Mouse (Mus musculus) limb, embryonic 15.5 days (tissue): ENCODE measurements at regions not wholly inside any gene's neighbourhood (a gene's known extent, or its start where the extent isn't known, plus 50 kb on each side); places are given as distances from the start of the nearest gene placed in this dataset.
A peak's percentile ranks its signal among the peaks of the same experiment; 100 is the strongest.

Source experiments
- ATAC-seq: fragments of 200-750 bp; cut with Nextera tagmentation; 2 replicates; pipeline ENCODE4 v1.8.0; 2017; ENCODE audit warnings: low read depth, moderate TSS enrichment; ENCODE audit not compliant: insufficient number of reproducible peaks, low FRiP score, low TSS enrichment
- H3K27ac ChIP-seq: fragments of 300-500 bp; sonication (generic); 2 replicates; pipeline ENCODE4 v1.5.1; 2015; ENCODE audit warnings: moderate library complexity, mild to moderate bottlenecking, inconsistent platforms
- H3K27me3 ChIP-seq: fragments of 300-500 bp; sonication (generic); 2 replicates; pipeline ENCODE4 v1.6.1; 2015; ENCODE audit warnings: inconsistent platforms
- H3K36me3 ChIP-seq: fragments of 300-500 bp; sonication (generic); 2 replicates; pipeline ENCODE4 v1.6.1; 2015; ENCODE audit warnings: inconsistent platforms
- H3K4me1 ChIP-seq: fragments of 300-500 bp; sonication (generic); 2 replicates; pipeline ENCODE4 v1.6.1; 2015; ENCODE audit warnings: inconsistent platforms
- H3K4me2 ChIP-seq: fragments of 300-500 bp; sonication (generic); 2 replicates; pipeline ENCODE4 v1.6.1; 2015; ENCODE audit warnings: mild to moderate bottlenecking, inconsistent platforms
- H3K4me3 ChIP-seq: fragments of 300-500 bp; sonication (generic); 2 replicates; pipeline ENCODE4 v1.5.1; 2015; ENCODE audit warnings: mild to moderate bottlenecking, inconsistent platforms
- H3K9ac ChIP-seq: fragments of 300-500 bp; sonication (generic); 2 replicates; pipeline ENCODE4 v1.6.1; 2015; ENCODE audit warnings: inconsistent platforms
- H3K9me3 ChIP-seq: fragments of 300-500 bp; sonication (generic); 2 replicates; pipeline ENCODE4 v1.6.1; 2016; ENCODE audit warnings: inconsistent platforms
- WGBS: fragments of 180-500 bp; shearing (Covaris S2); methylation state at CpG from one replicate; pipeline ENCODE4 v1.1.7; 2015; 5-methylcytosine and 5-hydroxymethylcytosine counted together

- Histone ChIP-seq H3K9ac (no peak overlapping the region), H3K9me3 (no peaks in the 10 kb centered on the region), H3K27ac (no peak overlapping the region), H3K4me2 (no peak overlapping the region), H3K4me3 (no peak overlapping the region), H3K36me3 (no peaks in the 10 kb centered on the region), H3K27me3 (no peaks in the 10 kb centered on the region), H3K4me1 (no peaks in the 10 kb centered on the region; the same call in 1 of the 2 replicates)
- ATAC-seq = no peak
- 86% methylated on average over 4 of the region's 4 CpGs for WGBS
Measured at GRCm38 (mm10) chr3:21634675-21635204, 441.7 kb upstream of the Tbl1xr1 start.

DNA sequence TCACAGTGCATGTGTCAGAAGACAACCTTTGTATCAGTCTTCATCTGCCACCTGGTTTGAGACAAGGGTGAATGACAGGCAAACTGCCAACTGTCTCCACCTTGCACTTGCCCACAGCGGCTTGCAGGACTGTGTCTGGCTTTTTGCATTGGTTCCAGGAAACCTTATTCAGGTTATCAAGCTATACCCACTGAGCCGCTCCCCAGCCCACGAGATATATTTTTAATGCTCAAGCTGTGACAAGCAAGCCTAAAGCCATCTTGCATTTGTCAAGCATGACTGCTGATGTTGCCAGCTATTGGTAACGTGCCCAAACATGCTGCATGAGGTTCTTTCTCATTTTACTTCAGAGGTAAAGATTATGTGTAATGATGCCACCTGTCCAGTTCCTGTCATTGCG is 437.6 kb upstream of the Tbl1xr1 start:
- H3K27ac ChIP-seq = 0 out of 2 replicates have a peak overlapping the region, but pooled peaks have one; percentile 5
- 64% methylated on average over 5 of the region's 5 CpGs for WGBS
- H3K4me1 ChIP-seq = no peaks in the 10 kb centered on the region; the same call in 1 of the 2 replicates
- no peaks in the 10 kb centered on the region for H3K36me3 ChIP-seq
- H3K4me3 ChIP-seq = no peak overlapping the region
- no peak overlapping the region for H3K4me2 ChIP-seq
- no peaks in the 10 kb centered on the region for H3K27me3 ChIP-seq
- ATAC-seq = no peak
- H3K9me3 ChIP-seq = no peaks in the 10 kb centered on the region
- H3K9ac ChIP-seq = no peak overlapping the region

DNA sequence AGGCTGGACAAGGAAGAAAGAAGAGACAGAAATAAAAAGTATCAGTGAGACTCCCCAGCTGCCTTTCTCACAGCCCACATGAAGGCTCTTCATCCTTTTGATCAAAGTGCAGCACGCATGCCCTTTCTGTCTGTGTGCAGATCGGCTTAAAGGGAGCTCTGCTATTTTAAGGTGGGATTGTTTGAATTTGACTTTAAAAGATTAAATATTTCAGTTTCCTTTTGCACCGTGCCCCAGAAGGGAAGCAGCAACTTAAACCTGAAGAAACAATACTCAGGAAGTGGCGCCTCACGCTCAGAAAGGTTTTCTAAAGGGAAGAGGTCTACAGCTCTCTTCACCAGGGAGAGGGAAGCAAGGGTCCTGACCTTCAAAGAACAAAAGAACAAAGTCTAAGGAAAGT is 436.9 kb upstream of the Tbl1xr1 start:
- Histone ChIP-seq H3K36me3 (no peaks in the 10 kb centered on the region), H3K4me1 (no peaks in the 10 kb centered on the region; the same call in 1 of the 2 replicates), H3K4me2 (no peak overlapping the region), H3K9me3 (no peaks in the 10 kb centered on the region), H3K4me3 (no peak overlapping the region), H3K27ac (no peak overlapping the region), H3K27me3 (no peaks in the 10 kb centered on the region), H3K9ac (no peak overlapping the region)
- ATAC-seq = no peak
- 59% methylated on average over 5 of the region's 5 CpGs for WGBS

- H3K27me3 ChIP-seq = no peaks in the 10 kb centered on the region
- H3K9me3 ChIP-seq = no peaks in the 10 kb centered on the region
- H3K36me3 ChIP-seq = no peaks in the 10 kb centered on the region
- H3K4me1 ChIP-seq = no peaks in the 10 kb centered on the region; the same call in 1 of the 2 replicates
- no peak overlapping the region for H3K4me2 ChIP-seq
- no peak overlapping the region for H3K4me3 ChIP-seq
- no peak overlapping the region for H3K27ac ChIP-seq
- H3K9ac ChIP-seq = no peak overlapping the region
- WGBS = 56% methylated on average over 2 of the region's 2 CpGs
- no peak for ATAC-seq
Measured at GRCm38 (mm10) chr3:21644086-21644485, 432.4 kb upstream of the Tbl1xr1 start.

DNA sequence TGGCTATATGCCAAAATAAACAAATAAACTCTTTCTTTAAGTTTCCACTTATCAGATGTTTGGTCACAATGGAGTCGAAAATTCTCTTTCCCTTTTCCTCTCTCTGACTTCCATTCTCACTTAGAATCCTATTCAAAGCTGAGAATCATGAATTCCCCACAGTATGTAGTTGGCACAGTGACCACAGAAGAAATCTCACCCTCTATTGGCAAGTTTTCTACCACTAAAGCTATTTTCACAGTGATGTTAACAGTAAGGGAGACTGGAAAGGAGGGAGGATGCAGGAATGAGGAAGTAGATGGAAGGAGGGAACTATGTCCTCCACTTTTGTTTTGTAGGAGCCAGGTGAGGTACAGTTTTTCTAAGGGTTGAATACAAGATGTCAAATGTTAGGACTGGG is 431.2 kb upstream of the Tbl1xr1 start:
- ATAC-seq = no peak
- Histone ChIP-seq H3K4me2 (no peak overlapping the region), H3K9me3 (no peaks in the 10 kb centered on the region), H3K4me3 (no peak overlapping the region), H3K27ac (no peak overlapping the region), H3K4me1 (no peaks in the 10 kb centered on the region), H3K9ac (no peak overlapping the region), H3K27me3 (no peaks in the 10 kb centered on the region), H3K36me3 (no peaks in the 10 kb centered on the region)
- 53% methylated on average over 1 of the region's 1 CpGs for WGBS

DNA sequence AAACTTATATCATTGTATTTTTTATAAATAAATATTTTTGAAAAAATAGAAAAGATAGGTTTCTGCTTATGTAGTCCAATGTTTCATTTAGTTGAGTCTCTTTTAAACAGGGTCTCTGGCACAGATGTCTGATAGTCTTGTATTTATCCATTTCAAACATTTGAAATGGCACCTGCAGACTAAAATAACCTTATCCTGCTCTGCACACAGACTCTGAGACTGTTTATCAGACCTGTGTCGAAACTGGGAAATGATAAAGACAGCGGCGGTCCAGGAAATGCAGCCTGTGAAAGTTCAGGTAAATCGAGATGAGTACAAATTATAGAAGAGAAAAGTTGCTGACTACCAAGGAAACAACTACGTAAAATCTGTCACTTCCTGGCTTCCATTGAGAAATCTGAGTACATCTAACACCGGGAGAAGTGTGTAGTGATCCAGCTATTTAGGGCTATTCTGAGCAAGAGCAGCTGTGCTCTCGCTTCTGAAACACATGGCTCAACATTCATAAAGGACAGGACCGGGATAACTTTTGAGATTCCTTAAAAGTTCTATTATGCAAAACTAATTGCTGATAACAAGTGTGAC is 426.5 kb upstream of the Tbl1xr1 start:
- no peak overlapping the region for H3K27ac ChIP-seq
- ATAC-seq = no peak
- H3K27me3 ChIP-seq = no peaks in the 10 kb centered on the region
- no peaks in the 10 kb centered on the region for H3K36me3 ChIP-seq
- no peaks in the 10 kb centered on the region for H3K4me1 ChIP-seq
- no peaks in the 10 kb centered on the region for H3K9me3 ChIP-seq
- WGBS = 60% methylated on average over 8 of the region's 8 CpGs
- no peak overlapping the region for H3K9ac ChIP-seq
- no peak overlapping the region for H3K4me3 ChIP-seq
- H3K4me2 ChIP-seq = no peak overlapping the region

GRCm38 (mm10) chr3:21655301-21655700 is 421.2 kb upstream of the Tbl1xr1 start:
- no peak overlapping the region for H3K9ac ChIP-seq
- no peak overlapping the region for H3K27ac ChIP-seq
- H3K4me2 ChIP-seq = no peak overlapping the region
- H3K27me3 ChIP-seq = no peaks in the 10 kb centered on the region
- no peak for ATAC-seq
- H3K9me3 ChIP-seq = no peaks in the 10 kb centered on the region
- 80% methylated on average over 2 of the region's 2 CpGs for WGBS
- no peak overlapping the region for H3K4me3 ChIP-seq
- H3K4me1 ChIP-seq = no peaks in the 10 kb centered on the region
- no peaks in the 10 kb centered on the region for H3K36me3 ChIP-seq

DNA sequence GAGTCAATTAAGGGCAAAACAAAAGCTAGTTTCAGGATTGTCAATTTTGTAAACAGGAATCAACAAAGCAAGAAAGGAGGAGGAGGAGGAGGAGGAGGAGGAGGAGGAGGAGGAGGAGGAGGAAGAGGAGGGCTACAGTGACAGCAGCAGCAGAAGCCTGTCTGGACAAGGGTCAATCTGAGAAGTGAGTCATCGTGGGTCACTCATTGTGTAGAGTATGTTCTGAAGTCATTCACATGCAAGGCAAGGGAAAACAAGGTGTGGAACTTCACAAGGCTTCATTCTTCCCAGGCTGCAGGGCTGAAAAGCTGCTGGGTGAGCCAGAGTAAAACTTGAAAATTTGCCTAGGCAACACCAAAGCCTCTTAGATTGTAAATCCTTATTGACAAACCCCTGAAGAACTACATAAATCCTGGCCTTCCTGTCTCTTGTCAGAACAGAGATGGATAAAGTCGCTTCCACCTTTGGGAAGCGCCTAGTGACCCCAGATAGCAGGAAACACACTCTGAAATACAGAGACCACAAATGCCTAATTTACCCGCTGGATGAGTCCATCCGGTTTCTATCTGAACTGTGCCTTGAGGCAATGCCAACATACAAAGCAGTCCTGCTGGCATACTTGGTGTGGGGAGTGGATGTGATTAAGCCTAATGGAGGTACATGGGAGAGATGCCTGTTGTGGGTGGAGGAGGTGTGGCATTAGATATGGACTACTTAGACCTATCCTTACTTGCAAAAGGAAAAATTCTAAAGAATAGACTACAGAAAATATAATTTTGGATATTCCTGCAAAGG is 408.9 kb upstream of the Tbl1xr1 start:
- no peaks in the 10 kb centered on the region for H3K36me3 ChIP-seq
- H3K4me1 ChIP-seq = no peaks in the 10 kb centered on the region; the same call in none of the 2 replicates
- no peak overlapping the region for H3K4me3 ChIP-seq
- H3K27ac ChIP-seq = no peak overlapping the region; the same call in 1 of the 2 replicates
- no peaks in the 10 kb centered on the region for H3K9me3 ChIP-seq
- H3K4me2 ChIP-seq = no peak overlapping the region
- no peaks in the 10 kb centered on the region for H3K27me3 ChIP-seq
- no peak overlapping the region for H3K9ac ChIP-seq
- 60% methylated on average over 5 of the region's 5 CpGs for WGBS
- no peak for ATAC-seq

- no peak for ATAC-seq
- Histone ChIP-seq H3K4me2 (no peak overlapping the region), H3K9me3 (no peaks in the 10 kb centered on the region), H3K4me3 (no peak overlapping the region), H3K27ac (no peak overlapping the region), H3K36me3 (no peaks in the 10 kb centered on the region), H3K27me3 (no peaks in the 10 kb centered on the region), H3K9ac (no peak overlapping the region), H3K4me1 (no peaks in the 10 kb centered on the region; the same call in none of the 2 replicates)
- WGBS = 76% methylated on average over 2 of the region's 2 CpGs
Measured at GRCm38 (mm10) chr3:21671885-21672284, 404.6 kb upstream of the Tbl1xr1 start.

DNA sequence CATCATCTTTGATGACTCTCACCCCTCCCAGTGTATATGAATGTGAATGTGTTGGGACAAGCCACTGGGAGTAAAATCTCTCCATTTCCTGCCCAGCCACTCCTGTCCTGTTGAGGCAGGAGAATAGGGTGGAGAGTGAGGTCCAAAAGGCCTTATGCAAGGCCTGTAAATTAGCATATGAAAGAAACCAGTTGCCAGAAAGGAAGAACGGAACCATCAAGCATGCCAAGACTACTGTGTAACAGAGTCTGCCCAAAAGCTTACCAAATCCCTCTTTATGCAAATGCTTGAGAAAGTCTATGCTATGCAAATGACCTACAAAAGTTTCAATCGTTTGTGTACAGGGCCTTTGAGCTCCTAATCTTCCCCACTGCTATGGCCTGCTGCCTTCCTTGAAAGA is 404.0 kb upstream of the Tbl1xr1 start:
- Histone ChIP-seq H3K4me2 (no peak overlapping the region), H3K4me3 (no peak overlapping the region), H3K9ac (no peak overlapping the region), H3K9me3 (no peaks in the 10 kb centered on the region), H3K27me3 (no peaks in the 10 kb centered on the region), H3K27ac (no peak overlapping the region), H3K4me1 (no peaks in the 10 kb centered on the region; the same call in none of the 2 replicates), H3K36me3 (no peaks in the 10 kb centered on the region)
- no peak for ATAC-seq
- 61% methylated on average over 2 of the region's 2 CpGs for WGBS

- H3K4me3 ChIP-seq = no peak overlapping the region
Measured at GRCm38 (mm10) chr3:21673466-21673865, 403.0 kb upstream of the Tbl1xr1 start.

GRCm38 (mm10) chr3:21678265-21678664 is 398.2 kb upstream of the Tbl1xr1 start:
- H3K36me3 ChIP-seq = no peaks in the 10 kb centered on the region
- no peak overlapping the region for H3K9ac ChIP-seq
- no peak overlapping the region for H3K27ac ChIP-seq
- H3K4me3 ChIP-seq = no peak overlapping the region
- H3K4me2 ChIP-seq = no peak overlapping the region
- no peaks in the 10 kb centered on the region for H3K4me1 ChIP-seq
- no peaks in the 10 kb centered on the region for H3K27me3 ChIP-seq
- no peaks in the 10 kb centered on the region for H3K9me3 ChIP-seq
- ATAC-seq = no peak

More at GRCm38 (mm10) chr3:21673466-21673865, 403.0 kb upstream of the Tbl1xr1 start:
- no peak for ATAC-seq
- H3K4me1 ChIP-seq = no peaks in the 10 kb centered on the region; the same call in none of the 2 replicates
- no peaks in the 10 kb centered on the region for H3K27me3 ChIP-seq
- no peaks in the 10 kb centered on the region for H3K36me3 ChIP-seq
- no peaks in the 10 kb centered on the region for H3K9me3 ChIP-seq
- H3K9ac ChIP-seq = no peak overlapping the region
- WGBS = 86% methylated on average over 2 of the region's 2 CpGs
- H3K27ac ChIP-seq = no peak overlapping the region
- H3K4me2 ChIP-seq = no peak overlapping the region
